Mouse (Mus musculus): Measurements from ENCODE around the gene Fam3b.

DNA sequence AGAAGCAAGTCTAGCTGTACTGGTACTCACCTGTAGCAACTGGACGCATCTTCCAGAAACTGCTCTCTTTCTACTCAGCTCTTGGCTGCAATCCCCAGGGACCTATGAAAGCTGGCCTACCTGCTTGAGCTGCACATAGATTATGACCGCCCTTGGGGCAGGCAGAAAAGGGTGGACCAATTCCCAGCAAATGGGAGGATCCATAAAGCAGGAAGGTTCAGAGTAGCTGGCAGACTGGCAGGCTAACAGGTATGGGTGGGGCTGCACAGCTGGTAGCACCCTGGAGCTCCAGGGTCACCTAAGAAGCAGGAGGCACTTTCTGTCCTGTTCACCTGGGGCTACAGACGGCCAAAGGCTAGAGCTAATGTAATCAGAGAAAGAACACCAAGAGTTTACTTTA is 9.8 kb downstream of the Fam3b start:
- TF ChIP-seq CTCF (IDR thresholded peaks at IDR 0.05; ENCODE audit: control insufficient read depth, insufficient read depth, low read length) (no peak), POLR2A (IDR thresholded peaks at IDR 0.05; ENCODE audit: borderline replicate concordance, control insufficient read depth, low read depth, low read length) (no peak)
